In genomic region chr9:47770836-47771235, GRCm38 (mm10) we compare ENCODE assay signal across 17 mouse cellular contexts.
DNase-seq lines count a peak whose midpoint lies in the region; ATAC-seq and TF ChIP-seq lines count a peak whose summit lies in the region.
"Had no signal": no experiment of that assay in that cellular context is flagged by ENCODE, and none has a peak within 500 bp of the region (broad histone marks: within the 10 kb centered on the region; RNA-seq: fewer than 3 reads in every experiment).

No protein-coding gene starts in this region.

- DNase-seq in intestine, embryonic 14.5 days (ENCODE audit: low spot score), result no peak
- DNase-seq in lung, postnatal 0 days (ENCODE audit: low spot score), result peak; percentile 33
- no peak for DNase-seq in lung, postnatal 4 days
- peak; percentile 14 for DNase-seq in hindlimb bud, embryonic 11.5 days (ENCODE audit: extremely low spot score, low read depth, low spot score)
- DNase-seq in spleen, postnatal 14 days (ENCODE audit: low spot score in 2 of 2), result no peak
- no peak for DNase-seq in spleen, adult 12 weeks (ENCODE audit: low spot score)
- DNase-seq: adrenal gland, adult 2 months; cerebellum, postnatal 25 days; gastrocnemius, postnatal 10 days; kidney, adult 18-20 months; liver, embryonic 13.5 days; thymus, adult 2 months had no signal

- no peak overlapping the region for H3K4me3 ChIP-seq in intestine, embryonic 14.5 days (ENCODE audit: low read depth, low read length)
- no peak overlapping the region for H3K4me3 ChIP-seq in intestine, postnatal 0 days (ENCODE audit: low read depth, low read length)
- H3K4me3 ChIP-seq in lung, postnatal 0 days (ENCODE audit: low read depth, low read length), result no peak overlapping the region
- no peak overlapping the region for H3K4me3 ChIP-seq in macrophage (ENCODE audit: inconsistent target)
- H3K4me3 ChIP-seq: liver, embryonic 13.5 days; megakaryocyte, embryonic 14.5 days had no signal

- no peak overlapping the region for H3K9ac ChIP-seq in intestine, embryonic 14.5 days (ENCODE audit: low read length)
- no peak overlapping the region for H3K9ac ChIP-seq in intestine, postnatal 0 days (ENCODE audit: low read depth, low read length)
- H3K9ac ChIP-seq in lung, postnatal 0 days (replicated peaks; ENCODE audit: low read depth), result no peak overlapping the region
- H3K9ac ChIP-seq: liver, embryonic 13.5 days had no signal

- TF ChIP-seq EP300 in lung, postnatal 0 days (IDR thresholded peaks at IDR 0.05), result no peak

- H3K27me3 ChIP-seq in intestine, embryonic 14.5 days (replicated peaks; ENCODE audit: control insufficient read depth, insufficient read depth, low read length), result no peaks in the 10 kb centered on the region
- no peaks in the 10 kb centered on the region for H3K27me3 ChIP-seq in intestine, postnatal 0 days (replicated peaks; ENCODE audit: control insufficient read depth, insufficient read depth, low read length)
- no peaks in the 10 kb centered on the region for H3K27me3 ChIP-seq in lung, postnatal 0 days (replicated peaks; ENCODE audit: insufficient read depth, low read length)
- H3K27me3 ChIP-seq: CH12.LX; liver, embryonic 13.5 days; megakaryocyte, embryonic 14.5 days; Patski had no signal

- H3K27ac ChIP-seq in intestine, embryonic 14.5 days (ENCODE audit: low read depth), result no peak overlapping the region
- no peak overlapping the region for H3K27ac ChIP-seq in intestine, postnatal 0 days (ENCODE audit: low read depth, low read length)
- no peak overlapping the region for H3K27ac ChIP-seq in lung, postnatal 0 days (ENCODE audit: low read length)
- H3K27ac ChIP-seq in macrophage, result peak overlapping the region; percentile 68
- H3K27ac ChIP-seq: liver, embryonic 13.5 days had no signal

- WGBS in intestine, embryonic 14.5 days, result 35% methylated on average over 11 of the region's 11 CpGs
- 53% methylated on average over 11 of the region's 11 CpGs for WGBS in intestine, postnatal 0 days
- 42% methylated on average over 11 of the region's 11 CpGs for WGBS in lung, postnatal 0 days
- WGBS in macrophage (ENCODE audit: missing documents), result 66% methylated on average over 11 of the region's 11 CpGs

- peaks cover 17% of the 10 kb centered on the region for H3K4me1 ChIP-seq in intestine, embryonic 14.5 days (replicated peaks; ENCODE audit: control insufficient read depth, insufficient read depth, low read length)
- H3K4me1 ChIP-seq in intestine, postnatal 0 days (replicated peaks; ENCODE audit: control insufficient read depth, insufficient read depth, low read length), result no peaks in the 10 kb centered on the region
- H3K4me1 ChIP-seq in lung, postnatal 0 days (ENCODE audit: insufficient read depth, low read depth, low read length), result no peaks in the 10 kb centered on the region
- H3K4me1 ChIP-seq: liver, embryonic 13.5 days; megakaryocyte, embryonic 14.5 days had no signal

- no peak for ATAC-seq in intestine, embryonic 14.5 days (replicated peaks; ENCODE audit: low FRiP score, low TSS enrichment, low read depth)
- ATAC-seq in intestine, postnatal 0 days, result no peak
- ATAC-seq in lung, postnatal 0 days, result no peak
- ATAC-seq: Patski had no signal

- H3K9me3 ChIP-seq in intestine, embryonic 14.5 days (ENCODE audit: control insufficient read depth, low read length), result no peaks in the 10 kb centered on the region
- no peaks in the 10 kb centered on the region for H3K9me3 ChIP-seq in intestine, postnatal 0 days (ENCODE audit: control insufficient read depth)
- H3K9me3 ChIP-seq in lung, postnatal 0 days (ENCODE audit: low read length), result no peaks in the 10 kb centered on the region
- H3K9me3 ChIP-seq: liver, embryonic 13.5 days; megakaryocyte, embryonic 14.5 days had no signal

- H3K36me3 ChIP-seq in intestine, embryonic 14.5 days (ENCODE audit: control insufficient read depth, insufficient read depth, low read length), result no peaks in the 10 kb centered on the region
- H3K36me3 ChIP-seq in intestine, postnatal 0 days (ENCODE audit: control insufficient read depth, insufficient read depth), result no peaks in the 10 kb centered on the region
- H3K36me3 ChIP-seq in lung, postnatal 0 days (ENCODE audit: insufficient read depth, low read length), result no peaks in the 10 kb centered on the region
- H3K36me3 ChIP-seq in macrophage (ENCODE audit: inconsistent target), result no peaks in the 10 kb centered on the region
- H3K36me3 ChIP-seq: liver, embryonic 13.5 days had no signal

- no peaks in the 10 kb centered on the region for H3K79me2 ChIP-seq in macrophage (ENCODE audit: inconsistent target)

- H3K4me2 ChIP-seq in intestine, embryonic 14.5 days (ENCODE audit: low read length), result peak overlapping the region; percentile 14; the same call in 1 of the 2 replicates
- no peak overlapping the region for H3K4me2 ChIP-seq in intestine, postnatal 0 days (replicated peaks; ENCODE audit: low read depth)
- no peak overlapping the region for H3K4me2 ChIP-seq in lung, postnatal 0 days (replicated peaks; ENCODE audit: low read depth, low read length)
- H3K4me2 ChIP-seq: liver, embryonic 13.5 days had no signal

- no peak for TF ChIP-seq CTCF in intestine, postnatal 0 days (IDR thresholded peaks at IDR 0.05; ENCODE audit: low read depth)
- no peak for TF ChIP-seq CTCF in lung, postnatal 0 days (IDR thresholded peaks at IDR 0.05)

Comparison
In these comparisons a context has a peak if more than half of its experiments do, and no peak if none do; other contexts are left out.
1. DNase-seq: peak in lung, postnatal 0 days (single experiment) and hindlimb bud, embryonic 11.5 days (single experiment); none in intestine, embryonic 14.5 days (single experiment), lung, postnatal 4 days (0 of 2), spleen, postnatal 14 days (0 of 2) and spleen, adult 12 weeks (single experiment).